Mouse (Mus musculus) kidney, postnatal 4 days (tissue): Measurements from ENCODE around the gene Slc35d1.

Experiments used
- DNase-seq, 2 experiments: peaks; one replicate each; pipeline ENCODE4 v3.0.0; 2021; ENCODE audit warnings: mixed read lengths in 2 of 2

The Slc35d1 gene

DNA sequence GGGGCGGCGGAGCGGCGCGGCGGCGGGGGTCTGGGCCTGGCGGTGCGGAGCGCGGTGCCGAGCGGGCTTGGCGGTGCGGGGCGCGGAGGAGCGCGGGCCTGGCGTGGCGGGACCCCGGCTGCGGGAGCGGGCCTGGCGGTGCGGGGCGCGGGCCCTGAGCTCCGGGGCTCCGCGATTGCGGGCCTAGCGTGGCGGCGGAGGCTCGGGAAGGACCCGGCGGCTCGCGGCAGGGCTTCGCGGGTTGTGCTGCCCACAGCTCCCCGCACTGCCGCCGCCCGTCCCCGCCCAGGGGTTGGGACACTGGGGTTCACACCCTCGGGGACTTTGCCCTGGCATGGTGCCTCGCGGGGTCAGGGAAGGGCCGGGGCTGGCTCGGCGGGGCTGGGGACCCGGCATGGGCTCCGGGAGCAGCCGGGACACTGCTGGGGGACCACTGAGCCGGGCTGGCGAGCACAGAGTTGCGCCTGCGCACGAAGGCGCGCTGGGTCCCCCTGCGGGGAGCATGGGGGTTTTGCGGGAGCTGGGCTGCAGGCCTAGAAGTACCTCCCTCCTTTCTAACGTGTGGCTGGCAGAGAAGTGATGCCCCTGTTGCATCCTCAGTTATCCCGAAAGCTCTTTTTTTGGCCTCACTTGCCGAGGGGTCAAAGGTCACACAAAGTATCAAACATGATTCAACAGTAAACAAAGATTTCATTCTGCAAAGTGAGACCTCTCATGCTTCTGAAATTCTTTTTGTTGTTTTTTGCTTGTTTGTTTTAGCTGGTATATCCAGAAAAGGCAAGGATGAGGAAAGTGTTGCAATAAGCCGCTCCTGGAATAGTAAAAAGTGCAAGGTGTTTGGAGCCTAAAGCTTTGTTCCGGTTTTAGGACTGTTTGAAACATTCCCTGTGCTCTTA lies at the start of gene Slc35d1:
TSS of gene Slc35d1 (minus strand) at position 240 of the 896 bp plus-strand sequence.
- DNase-seq, result peak; percentile 88 to 92

DNA sequence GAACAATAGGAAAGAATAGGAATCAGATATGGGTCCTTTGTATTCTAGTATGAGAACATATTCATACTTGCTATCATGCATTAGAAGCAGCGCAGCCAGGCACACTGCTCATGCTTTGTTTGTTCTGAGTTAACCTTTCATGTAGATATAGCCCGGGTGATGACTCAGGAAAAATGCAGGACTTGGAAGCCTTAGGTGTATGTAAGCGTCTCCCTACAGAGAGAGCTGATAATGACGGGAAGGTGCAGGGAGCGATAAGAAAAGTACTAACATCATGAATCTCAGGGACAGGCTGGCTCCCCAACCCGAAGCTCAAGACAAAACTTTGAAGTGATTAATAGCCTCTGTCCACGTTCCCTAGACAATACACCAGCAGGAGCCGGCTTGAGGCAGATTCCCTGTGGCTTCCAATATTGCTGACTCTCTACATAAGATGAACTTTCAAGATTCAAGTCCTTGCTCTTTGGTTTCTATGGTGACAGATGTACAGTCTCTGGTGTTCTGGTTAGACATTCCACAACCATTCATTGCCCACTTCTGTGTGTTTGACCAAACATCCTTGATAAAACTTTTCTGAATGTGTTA lies 48.9 kb upstream of the Slc35d1 start:
- DNase-seq, result no peak

GRCm38 (mm10) chr4:103263378-103263777 lies 48.4 kb upstream of the Slc35d1 start:
- no peak for DNase-seq

- no peak for DNase-seq
Measured at GRCm38 (mm10) chr4:103258817-103259216, 43.9 kb upstream of the Slc35d1 start.

GRCm38 (mm10) chr4:103253846-103254245 lies 38.9 kb upstream of the Slc35d1 start:
- DNase-seq, result no peak

GRCm38 (mm10) chr4:103249436-103250085 lies 34.6 kb upstream of the Slc35d1 start:
- no peak for DNase-seq

- no peak for DNase-seq
Measured at GRCm38 (mm10) chr4:103247813-103248212, 32.8 kb upstream of the Slc35d1 start.

DNA sequence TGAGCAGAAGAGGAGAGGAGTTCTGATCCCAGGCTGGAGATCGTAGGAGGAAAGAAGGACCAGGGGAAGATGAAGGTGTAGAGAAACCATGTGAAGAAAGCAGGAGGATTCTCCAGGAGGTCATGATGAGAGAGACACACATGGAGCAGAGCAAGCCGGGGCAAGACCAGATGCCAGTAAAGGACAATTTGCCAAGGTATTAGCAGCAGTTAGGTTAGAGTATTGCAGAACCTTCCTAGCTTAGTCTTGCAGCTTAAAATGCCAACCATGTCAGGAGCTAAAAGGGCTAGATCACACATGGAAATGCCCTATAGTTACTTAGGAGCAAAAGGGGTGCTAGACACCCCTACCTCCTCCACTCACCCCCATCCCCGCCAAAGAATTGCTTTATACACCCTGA lies 32.3 kb upstream of the Slc35d1 start:
- no peak for DNase-seq

DNA sequence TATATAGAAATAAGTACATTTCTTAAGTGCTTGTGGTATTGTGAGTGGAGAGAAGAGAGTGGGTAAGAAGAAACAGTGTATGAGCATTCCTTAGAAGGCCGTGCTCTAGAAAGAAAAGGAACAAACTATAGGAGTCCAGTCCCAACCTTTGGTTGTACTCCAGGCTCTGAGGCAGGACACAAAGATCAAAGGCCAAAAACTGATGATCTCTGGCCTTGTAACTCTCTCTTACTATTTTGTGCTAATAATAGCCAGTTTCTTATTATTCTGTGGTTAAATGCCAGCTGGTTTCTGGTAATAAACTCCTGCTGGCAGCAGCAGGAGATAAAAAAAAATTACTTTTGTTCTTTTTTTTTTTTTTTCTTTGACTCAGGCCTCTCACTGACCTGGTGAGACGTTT lies 17.2 kb upstream of the Slc35d1 start:
- no peak for DNase-seq

GRCm38 (mm10) chr4:103222854-103223253 lies 7.9 kb upstream of the Slc35d1 start:
- DNase-seq, result no peak

GRCm38 (mm10) chr4:103221789-103222188 lies 6.8 kb upstream of the Slc35d1 start:
- no peak for DNase-seq

GRCm38 (mm10) chr4:103219011-103219410 lies 4.0 kb upstream of the Slc35d1 start:
- DNase-seq, result no peak

DNA sequence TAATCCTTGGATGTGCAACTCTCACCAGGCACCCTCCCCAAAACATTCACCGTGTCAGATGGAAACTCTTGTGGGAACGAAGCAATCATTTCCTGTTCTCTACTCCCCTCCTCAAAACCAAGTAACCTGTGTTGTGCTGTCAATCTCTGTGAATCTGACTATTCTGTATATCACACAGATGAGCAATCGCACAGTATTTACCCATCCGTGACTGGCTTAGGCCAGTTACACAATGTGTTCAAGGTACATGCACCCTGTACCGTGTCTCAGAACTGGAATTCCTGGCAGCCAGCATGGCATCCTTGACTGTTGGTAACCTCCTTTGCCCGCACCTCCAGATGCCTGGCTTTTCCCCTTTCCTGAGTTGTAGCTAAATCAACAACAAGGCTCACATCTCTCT lies 1.1 kb upstream of the Slc35d1 start:
- DNase-seq, result peak; percentile 10 to 45

- peak; percentile 77 to 85 for DNase-seq
Measured at GRCm38 (mm10) chr4:103214498-103214924, 453 bp downstream of the Slc35d1 start.

- peak in 1 of 2 experiments; percentile 22 for DNase-seq
Measured at GRCm38 (mm10) chr4:103213859-103214497, 986 bp downstream of the Slc35d1 start.

DNA sequence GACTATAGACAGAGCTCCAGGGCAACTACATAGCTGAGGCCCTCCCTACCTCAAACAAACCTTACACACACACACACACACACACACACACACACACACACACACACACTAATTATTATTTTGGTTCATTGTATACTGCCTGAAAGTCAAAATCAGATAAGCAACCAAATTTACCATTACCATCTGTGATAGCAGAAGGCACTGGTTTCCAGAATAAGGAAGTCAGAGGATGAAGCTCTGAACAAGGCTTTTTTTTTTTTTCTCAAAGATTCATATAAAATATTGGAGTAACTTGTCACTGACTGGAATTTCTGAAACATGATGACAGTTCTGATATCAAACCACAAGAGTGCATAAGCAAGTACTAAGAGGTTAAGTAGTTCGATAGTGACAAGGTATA lies 6.4 kb downstream of the Slc35d1 start:
- no peak for DNase-seq

GRCm38 (mm10) chr4:103203646-103204045 lies 11.3 kb downstream of the Slc35d1 start:
- DNase-seq, result no peak

- DNase-seq, result no peak
Measured at GRCm38 (mm10) chr4:103200046-103200445, 14.9 kb downstream of the Slc35d1 start.

DNA sequence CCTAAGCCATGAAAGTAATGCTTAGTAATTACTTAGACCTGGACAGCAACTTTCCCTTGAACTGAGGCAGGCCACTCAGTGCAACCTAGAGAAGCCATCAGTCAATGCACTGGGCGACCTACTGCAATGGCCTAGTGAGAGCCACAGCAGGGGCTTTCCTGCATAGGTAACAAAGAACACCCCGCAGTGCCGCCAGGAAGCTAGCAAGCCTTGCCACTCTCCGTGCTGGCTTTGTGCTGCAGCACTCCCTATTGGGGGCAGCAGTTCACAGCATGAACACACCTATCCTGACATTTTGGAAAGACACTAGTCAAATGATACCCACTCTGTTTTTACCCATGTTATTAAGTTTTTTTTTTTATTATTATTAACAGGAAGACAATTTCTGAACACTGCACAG lies 15.9 kb downstream of the Slc35d1 start:
- DNase-seq, result no peak

- no peak for DNase-seq
Measured at GRCm38 (mm10) chr4:103197401-103197800, 17.6 kb downstream of the Slc35d1 start.

DNA sequence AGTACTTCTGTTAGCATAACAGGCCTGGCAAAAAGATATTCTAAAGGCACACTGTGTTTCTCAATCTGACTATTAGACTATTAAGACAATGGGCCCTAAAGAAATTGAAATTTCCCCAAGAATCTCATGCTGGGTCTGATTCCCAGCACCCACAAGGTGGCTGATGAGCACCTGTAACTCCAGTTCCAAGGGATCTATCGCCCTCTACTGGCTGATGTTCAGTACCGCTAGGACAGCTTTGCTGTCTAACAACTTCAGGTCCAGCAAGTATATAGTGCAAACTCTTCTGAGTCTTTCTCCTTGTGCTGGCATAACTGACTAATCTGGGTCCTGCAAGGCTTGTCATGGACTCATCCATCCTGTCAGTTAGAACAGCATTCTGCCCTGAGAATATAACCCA lies 22.5 kb downstream of the Slc35d1 start:
- DNase-seq, result no peak

DNA sequence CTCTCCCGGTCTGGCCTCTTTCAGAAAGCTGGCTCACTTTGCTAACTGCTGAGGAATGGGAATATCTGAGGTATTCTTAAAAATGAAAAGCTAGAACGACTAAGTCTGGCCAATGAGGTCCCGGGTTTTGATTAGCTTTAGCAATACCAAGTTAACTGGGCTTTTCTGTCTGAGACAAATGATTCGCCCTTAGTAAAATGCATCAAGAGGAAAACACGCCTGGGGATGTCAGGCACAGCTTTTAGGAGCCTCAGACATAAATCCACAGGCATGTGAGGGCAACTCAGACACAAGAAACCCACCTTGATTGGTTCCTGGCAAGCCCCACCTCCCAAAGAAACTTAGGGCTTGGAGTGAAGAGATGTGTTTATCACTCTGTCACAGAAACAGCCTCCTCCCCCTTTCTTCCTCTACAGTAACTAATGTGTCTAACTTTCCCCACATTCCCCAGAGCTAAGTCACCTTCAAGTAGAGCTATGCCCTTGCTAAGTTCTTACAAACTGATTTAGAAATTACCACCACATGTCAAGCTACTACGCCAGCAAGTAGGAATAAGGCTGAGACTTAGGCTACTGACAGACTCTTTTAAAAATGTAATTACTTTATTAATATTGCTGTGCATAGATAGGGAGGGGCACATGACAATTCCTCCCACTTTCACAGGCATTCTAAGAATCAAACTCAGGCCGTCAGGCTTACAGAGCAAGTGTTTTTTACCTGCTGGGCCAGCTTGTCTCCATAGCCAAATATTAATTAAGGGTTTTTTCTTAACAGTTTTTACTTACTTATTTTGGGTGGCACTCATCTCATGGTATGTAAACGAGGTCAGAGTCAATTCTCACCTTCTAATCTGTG lies 26.0 kb downstream of the Slc35d1 start:
- DNase-seq, result no peak
